Mouse (Mus musculus) CH12.LX (cell line): ENCODE results near the gene Mgat5. TPM values are rescaled to one million over a fixed set of nuclear protein-coding genes. Genes with fewer than 3 reads are reported as not detected.

Source experiments
- DNase-seq: peaks from one replicate; pipeline ENCODE4 v3.0.0-alpha.2; 2013; ENCODE audit errors: extremely low read depth
- H3K27ac ChIP-seq: 2 replicates; pipeline ENCODE4 v1.5.1; 2012; ENCODE audit warnings: low read depth, mild to moderate bottlenecking, control low read depth, moderate library complexity; ENCODE audit not compliant: insufficient read depth
- H3K27me3 ChIP-seq: replicated peaks from 2 replicates; pipeline ENCODE3; 2012; ENCODE audit warnings: inconsistent platforms
- H3K36me3 ChIP-seq, 2 experiments: replicated peaks in 1 of 2; 2 replicates each; pipeline versions ENCODE3 to v1.6.1; 2012; ENCODE audit warnings: inconsistent platforms in 1 of 2, low read length in 1 of 2, mild to moderate bottlenecking in 1 of 2, mixed read lengths in 1 of 2, moderate library complexity in 1 of 2; ENCODE audit not compliant: control insufficient read depth in 1 of 2, insufficient read depth in 1 of 2
- H3K4me1 ChIP-seq, 2 experiments: 2 replicates each; pipeline ENCODE4 v1.6.1; 2012; ENCODE audit warnings: inconsistent platforms in 1 of 2, moderate library complexity in 1 of 2; ENCODE audit not compliant: insufficient read depth in 2 of 2, control insufficient read depth in 1 of 2
- H3K4me2 ChIP-seq: 2 replicates; pipeline ENCODE4 v1.6.1; 2012; ENCODE audit warnings: low read depth, mild to moderate bottlenecking, control low read depth; ENCODE audit not compliant: poor library complexity, insufficient read depth, severe bottlenecking
- H3K4me3 ChIP-seq, 3 experiments: fragments of 150-350 bp in 1 of 3; sonication (generic) in 1 of 3; replicated peaks in 1 of 3; 2 replicates each; pipeline versions ENCODE3 to v1.5.1; 2011 to 2012; ENCODE audit warnings: low read depth in 2 of 3, low read length in 2 of 3, mild to moderate bottlenecking in 2 of 3, moderate library complexity in 2 of 3, control low read depth in 1 of 3, improper control_type of control experiment in 1 of 3, inconsistent platforms in 1 of 3, mixed read lengths in 1 of 3; ENCODE audit not compliant: poor library complexity in 1 of 3
- H3K79me2 ChIP-seq: replicated peaks from 2 replicates; pipeline ENCODE4 v1.6.1; 2012; ENCODE audit warnings: mild to moderate bottlenecking, moderate library complexity; ENCODE audit not compliant: control insufficient read depth, poor library complexity, insufficient read depth, severe bottlenecking; ENCODE audit errors: extremely low read depth
- H3K9ac ChIP-seq: 2 replicates; pipeline ENCODE4 v1.6.1; 2012; ENCODE audit warnings: low read depth, mild to moderate bottlenecking, control low read depth, moderate library complexity; ENCODE audit not compliant: insufficient read depth
- H3K9me3 ChIP-seq: replicated peaks from 2 replicates; pipeline ENCODE3; 2012; ENCODE audit warnings: low read length, inconsistent platforms, mixed read lengths
- BHLHE40 ChIP-seq: IDR thresholded peaks from 2 replicates; pipeline ENCODE4 v1.6.1; 2011; ENCODE audit warnings: mild to moderate bottlenecking, low read depth, low read length, improper control_type of control experiment
- CHD1 ChIP-seq: IDR thresholded peaks from 2 replicates; pipeline ENCODE4 v1.6.1; 2012; ENCODE audit warnings: low read depth, low read length, improper control_type of control experiment, inconsistent platforms
- E2F4 ChIP-seq: IDR thresholded peaks from 2 replicates; pipeline ENCODE4 v1.6.1; 2011; ENCODE audit warnings: low read depth, low read length, improper control_type of control experiment; ENCODE audit not compliant: insufficient replicate concordance
- GABPA ChIP-seq: IDR thresholded peaks from 2 replicates; pipeline ENCODE4 v1.6.1; 2012; ENCODE audit warnings: low read depth, low read length, improper control_type of control experiment, inconsistent platforms; ENCODE audit not compliant: insufficient replicate concordance
- IRF4 ChIP-seq: IDR thresholded peaks from 2 replicates; pipeline ENCODE4 v1.6.1; 2014; ENCODE audit warnings: low read depth, mild to moderate bottlenecking, inconsistent platforms, low read length, improper control_type of control experiment
- JUN ChIP-seq: IDR thresholded peaks from 2 replicates; pipeline ENCODE4 v1.6.1; 2011; ENCODE audit warnings: low read depth, mild to moderate bottlenecking, low read length, improper control_type of control experiment, moderate library complexity; ENCODE audit not compliant: insufficient read depth
- MXI1 ChIP-seq: IDR thresholded peaks from 2 replicates; pipeline ENCODE4 v1.6.1; 2011; ENCODE audit warnings: mild to moderate bottlenecking, low read depth, low read length, improper control_type of control experiment
- NRF1 ChIP-seq: IDR thresholded peaks from 2 replicates; pipeline ENCODE4 v1.6.1; 2014; ENCODE audit warnings: low read depth, mild to moderate bottlenecking, inconsistent platforms, low read length, improper control_type of control experiment, moderate library complexity
- POLR2A ChIP-seq: IDR thresholded peaks from 2 replicates; pipeline ENCODE4 v1.6.1; 2011; ENCODE audit warnings: low read depth, mild to moderate bottlenecking, improper control_type of control experiment, low read length
- RAD21 ChIP-seq: IDR thresholded peaks from 2 replicates; pipeline ENCODE4 v1.6.1; 2011; ENCODE audit warnings: low read depth, mild to moderate bottlenecking, low read length, improper control_type of control experiment, moderate library complexity
- SIN3A ChIP-seq: IDR thresholded peaks from 2 replicates; pipeline ENCODE4 v1.6.1; 2012; ENCODE audit warnings: low read length, improper control_type of control experiment, inconsistent platforms
- USF1 ChIP-seq: IDR thresholded peaks from 2 replicates; pipeline ENCODE4 v1.6.1; 2014; ENCODE audit warnings: low read depth, mild to moderate bottlenecking, inconsistent platforms, low read length, improper control_type of control experiment
- dilution Hi-C: fragments of 300-500 bp; cut with MboI; formaldehyde crosslinking; loops from 2 replicates; pipeline ENCODE4 v1.14.3; 2020; ENCODE audit warnings: low sequenced_read_pairs; ENCODE audit not compliant: extremely low pct_unique_long_range_greater_than_20kb, extremely low pct_ligation_motif_present
- in situ Hi-C: fragments of 300-500 bp; cut with MboI; formaldehyde crosslinking; loops from 3 replicates; pipeline ENCODE4 v1.14.3; 2019; ENCODE audit warnings: low sequenced_read_pairs, low pct_ligation_motif_present, low pct_unique_long_range_greater_than_20kb, mixed read lengths
- polyA plus RNA-seq: library from polyadenylated mRNA; unstranded; fragments of >175 nt; gene quantifications from 2 replicates; pipeline ENCODE4 v1.2.1, GENCODE M21; 2012; ENCODE audit warnings: low read depth; ENCODE audit not compliant: insufficient read length
- total RNA-seq, 2 experiments: library from RNA; depleted of rRNA; stranded (reverse); fragments of 300-350 nt in 1 of 2; fragments of >200 nt in 1 of 2; gene quantifications; 2 replicates each; pipeline ENCODE4 v1.2.3; 2012 to 2014

Mgat5 gene
- total and polyA plus RNA-seq, 3 experiments: 5.9 to 8.8 (median 6.6) TPM

DNA sequence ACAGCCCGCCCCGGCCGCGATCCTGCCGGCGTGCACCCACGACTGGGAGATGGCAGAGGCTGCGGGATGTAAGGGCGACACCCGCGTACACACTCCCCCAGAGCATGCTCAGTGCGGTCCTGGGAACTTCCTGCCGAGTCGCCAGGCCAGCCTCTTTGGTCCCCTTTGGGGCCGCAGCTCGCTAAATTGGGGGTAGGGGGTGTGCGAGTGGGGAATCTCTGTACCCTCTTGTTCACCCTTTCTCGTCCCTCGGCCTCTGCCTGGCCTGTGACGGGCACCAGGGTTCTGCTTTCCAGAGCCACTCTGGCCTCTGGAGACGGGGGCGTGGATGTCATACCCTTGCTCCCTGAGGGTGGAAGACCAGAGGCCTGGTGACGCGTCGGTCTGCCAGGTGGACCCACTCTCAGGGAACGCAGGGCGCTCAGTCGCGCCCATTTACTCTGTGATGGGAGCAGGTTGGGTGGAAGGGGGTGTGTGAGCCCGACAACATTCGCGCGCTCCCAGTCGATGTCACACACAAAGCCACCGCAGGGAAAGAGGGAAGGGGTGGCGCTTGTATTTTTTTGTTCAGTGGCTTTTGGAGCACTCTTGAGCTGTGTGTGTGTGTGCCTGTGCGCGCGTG lies 1.3 kb downstream of the Mgat5 start:
- Histone ChIP-seq H3K4me1 (peaks cover 4 to 35% of the 10 kb centered on the region in 2 experiments), H3K79me2 (no peaks in the 10 kb centered on the region), H3K27ac (no peak overlapping the region), H3K4me2 (peak overlapping the region; percentile 73), H3K27me3 (no peaks in the 10 kb centered on the region), H3K4me3 (peak overlapping the region; percentile 68 to 88 (median 71)), H3K36me3 (peaks cover 0 to 3% of the 10 kb centered on the region in 2 experiments), H3K9me3 (no peaks in the 10 kb centered on the region)
- in situ Hi-C loops: loop anchor here (10.0 to 25.0 kb wide), 2 partner anchors 99 to 481 kb away; partner anchors contain the start of gene Tmem163
- DNase-seq: no peak
- dilution Hi-C loops: no loop called here
- no peak for TF ChIP-seq USF1
- TF ChIP-seq IRF4: no peak
- TF ChIP-seq JUN: no peak
- no peak for TF ChIP-seq CHD1
- TF ChIP-seq POLR2A: no peak
- TF ChIP-seq SIN3A: no peak
- TF ChIP-seq MXI1: 0 out of 2 replicates have a peak, but pooled peaks have one; percentile 16
- TF ChIP-seq NRF1: peak; percentile 85
- no peak for TF ChIP-seq E2F4
- TF ChIP-seq BHLHE40: no peak
- TF ChIP-seq RAD21: no peak
- TF ChIP-seq, all 38 proteins: peak for 2
- H3K9ac ChIP-seq: peak overlapping the region; percentile 55

GRCm38 (mm10) chr1:127206881-127207555 lies 2.2 kb downstream of the Mgat5 start:
- Histone ChIP-seq H3K27ac (no peak overlapping the region), H3K4me1 (peaks cover 4 to 36% of the 10 kb centered on the region in 2 experiments), H3K9ac (no peak overlapping the region; the same call in 1 of the 2 replicates), H3K9me3 (no peaks in the 10 kb centered on the region), H3K36me3 (peaks cover 0 to 3% of the 10 kb centered on the region in 2 experiments), H3K27me3 (no peaks in the 10 kb centered on the region), H3K4me3 (peak overlapping the region in 2 of 3 experiments; percentile 71 to 88), H3K79me2 (no peaks in the 10 kb centered on the region), H3K4me2 (peak overlapping the region; percentile 73; the same call in 1 of the 2 replicates)
- TF ChIP-seq RAD21 (no peak), MXI1 (0 out of 2 replicates have a peak, but pooled peaks have one; percentile 36), GABPA (no peak), SIN3A (peak; percentile 41; the same call in 1 of the 2 replicates)
- dilution Hi-C loops (no loop called here), in situ Hi-C loops (loop anchor here (10.0 to 25.0 kb wide), 2 partner anchors 98 to 480 kb away; partner anchors contain the start of gene Tmem163)
- DNase-seq: no peak
